Mouse (Mus musculus) ES-Bruce4 (cell line): ENCODE data around the gene Dydc1.

Experiments
- CTCF ChIP-seq: IDR thresholded peaks from one replicate; pipeline ENCODE4 v1.8.1; 2011; ENCODE audit warnings: low read depth, low read length
- EP300 ChIP-seq: IDR thresholded peaks from 2 replicates; pipeline ENCODE4 v1.6.1; 2011; ENCODE audit warnings: low read depth, low read length; ENCODE audit not compliant: insufficient read depth
- POLR2A ChIP-seq: IDR thresholded peaks from one replicate; pipeline ENCODE4 v1.8.1; 2011; ENCODE audit warnings: low read length; ENCODE audit not compliant: insufficient read depth

DNA sequence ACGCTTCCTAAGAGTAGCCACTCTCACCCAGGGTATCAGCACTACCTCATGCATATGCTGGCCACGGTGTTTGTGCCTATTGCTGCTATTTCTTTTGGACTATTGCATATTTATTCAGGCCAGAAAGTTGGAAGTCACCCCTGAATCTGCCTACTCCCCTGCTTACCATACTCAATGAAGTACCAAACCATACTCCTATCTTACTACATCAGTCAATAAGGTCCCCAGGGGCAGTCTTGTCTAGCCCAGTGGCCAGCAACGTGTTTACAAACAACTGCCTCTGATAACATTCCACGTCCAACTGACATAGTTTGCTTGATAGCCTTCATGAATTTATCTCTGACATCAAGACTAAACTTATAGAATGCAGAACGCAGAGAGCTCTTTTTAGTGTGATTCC is 28.5 kb downstream of the Dydc1 start:
- TF ChIP-seq POLR2A: no peak
- TF ChIP-seq EP300: no peak
- no peak for TF ChIP-seq CTCF
